Mouse (Mus musculus) Patski (cell line): ENCODE measurements around the gene G430095P16Rik. TPM values are rescaled to one million over a fixed set of nuclear protein-coding genes. Genes with fewer than 3 reads are reported as not detected.

ENCODE experiments used
- ATAC-seq: fragments of 100-300 bp; one replicate; pipeline ENCODE4 v1.8.0; 2021
- CTCF ChIA-PET: fragments of 350-600 bp; sonication (Branson Sonifier 250); formaldehyde crosslinking; loops from one replicate; lab custom pipeline; 2022; ENCODE audit warnings: inconsistent platforms; lab: Charles Lee
- POLR2A ChIA-PET: fragments of 350-600 bp; sonication (Branson Sonifier 250); formaldehyde crosslinking; loops from one replicate; lab custom pipeline; 2022; ENCODE audit warnings: antibody characterized with exemption, inconsistent platforms; lab: Charles Lee
- DNase-seq: peaks from one replicate; pipeline ENCODE4 v3.0.0-alpha.2; 2011; ENCODE audit warnings: low read depth, low spot score
- H3K27me3 ChIP-seq: fragments of 371-371 bp; one replicate; pipeline ENCODE4 v1.5.1; 2021
- CTCF ChIP-seq: fragments of 100-300 bp; IDR thresholded peaks from one replicate; pipeline ENCODE4 v1.5.1; 2021
- in situ Hi-C: fragments of 300-500 bp; cut with MboI; formaldehyde crosslinking; loops from 3 replicates; pipeline ENCODE4 v1.11.1; 2018; ENCODE audit warnings: low pct_unique_long_range_greater_than_20kb, mixed read lengths
- polyA plus RNA-seq: library from polyadenylated mRNA; unstranded; gene quantifications from one replicate; pipeline ENCODE4 v1.2.3, GENCODE M21; 2021

The G430095P16Rik gene
- polyA plus RNA-seq: 1.4 TPM

DNA sequence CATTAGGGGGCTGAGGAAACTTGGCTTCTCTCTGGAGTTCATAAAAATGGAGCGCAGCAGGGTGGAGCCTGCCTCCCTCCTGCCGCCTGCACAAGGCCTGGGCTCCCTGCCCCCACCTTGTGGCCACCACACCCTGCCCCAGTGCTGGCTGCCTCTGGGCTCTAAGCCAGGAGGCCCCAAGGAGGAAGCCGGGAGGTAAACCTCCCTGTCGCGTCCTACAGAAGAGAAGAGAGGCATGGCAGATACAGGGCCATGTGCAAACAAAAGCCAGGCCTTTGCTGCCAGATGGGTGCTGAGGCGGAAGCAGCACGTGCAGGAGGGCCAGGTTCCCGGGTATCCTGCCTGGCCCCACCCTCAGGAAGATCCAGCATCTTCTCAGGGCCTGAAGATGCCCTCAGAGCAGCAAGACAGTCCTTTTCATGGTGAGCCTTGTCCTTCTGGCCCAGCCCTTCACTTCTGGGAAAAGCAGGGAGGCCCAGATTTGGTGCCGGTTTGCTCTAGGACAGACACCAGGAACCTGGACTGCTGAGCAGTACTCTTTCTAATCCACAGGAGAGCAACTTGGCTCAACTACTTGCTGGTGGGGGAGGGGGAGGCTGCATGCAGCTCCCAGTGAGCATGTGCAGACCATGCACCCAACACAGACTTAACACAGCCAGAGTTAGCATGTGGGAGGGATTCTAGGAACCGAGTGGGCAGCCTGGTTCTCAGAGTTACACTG is at the start of gene G430095P16Rik:
TSS of gene G430095P16Rik (plus strand) at position 158 of the 721 bp plus-strand sequence.
- ChIA-PET CTCF (interaction anchor here (1.8 kb wide), 1 partner anchor 12 kb away, joined by 4 read pairs; no protein-coding TSS in a partner anchor), POLR2A (no interaction called here)
- DNase-seq (no peak), ATAC-seq (peak; percentile 37)
- TF ChIP-seq CTCF: no peak
- H3K27me3 ChIP-seq: no peaks in the 10 kb centered on the region
- in situ Hi-C loops: no loop called here

GRCm38 (mm10) chr8:84677305-84677704 is 45.5 kb upstream of the G430095P16Rik start:
- no peak for DNase-seq
- CTCF ChIA-PET: no interaction called here
- H3K27me3 ChIP-seq: no peaks in the 10 kb centered on the region
- in situ Hi-C loops: no loop called here
- no peak for TF ChIP-seq CTCF
- POLR2A ChIA-PET: no interaction called here
- no peak for ATAC-seq

- in situ Hi-C loops: no loop called here
- TF ChIP-seq CTCF: no peak
- no peaks in the 10 kb centered on the region for H3K27me3 ChIP-seq
- DNase-seq: no peak
- ChIA-PET POLR2A (interaction anchor here (0.5 to 1.2 kb wide), 2 partner anchors 16 to 1067 kb away, joined by 3 read pairs; no protein-coding TSS in a partner anchor), CTCF (interaction anchor here (0.9 to 1.2 kb wide), 2 partner anchors 12 to 16 kb away, joined by 3 to 4 read pairs; no protein-coding TSS in a partner anchor)
- no peak for ATAC-seq
Observed at GRCm38 (mm10) chr8:84681476-84681875, 41.3 kb upstream of the G430095P16Rik start.

DNA sequence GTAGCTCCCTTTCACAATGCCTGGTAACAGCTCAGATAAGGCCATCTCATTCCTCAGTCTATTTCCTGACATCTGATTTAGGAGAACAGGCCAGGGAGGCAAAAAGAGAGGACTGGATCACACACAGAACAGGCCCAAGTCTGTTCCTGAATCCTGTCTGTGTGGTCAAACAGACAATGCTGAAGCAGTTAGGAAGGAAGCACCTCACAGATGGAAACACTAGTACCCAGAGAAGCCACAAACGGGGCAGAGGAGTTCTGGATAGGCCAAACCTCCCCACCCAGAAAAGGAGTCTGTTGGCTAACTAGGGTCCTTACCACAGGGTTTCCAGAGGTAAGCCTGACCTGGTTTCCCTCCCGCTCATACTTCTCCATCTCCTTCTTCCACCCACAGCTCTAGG is 40.5 kb upstream of the G430095P16Rik start:
- H3K27me3 ChIP-seq: no peaks in the 10 kb centered on the region
- ATAC-seq (no peak), DNase-seq (no peak)
- no peak for TF ChIP-seq CTCF
- CTCF ChIA-PET: interaction anchor here (0.9 to 1.2 kb wide), 2 partner anchors 13 to 16 kb away, joined by 3 to 4 read pairs; no protein-coding TSS in a partner anchor
- POLR2A ChIA-PET: interaction anchor here (0.5 to 1.2 kb wide), 2 partner anchors 17 to 1068 kb away, joined by 3 read pairs; no protein-coding TSS in a partner anchor
- in situ Hi-C loops: no loop called here

- no peak for TF ChIP-seq CTCF
- POLR2A ChIA-PET: interaction anchor here (0.9 to 1.7 kb wide), 2 partner anchors 23 to 129 kb away, joined by 3 to 5 read pairs; partner anchors contain the start of gene Ier2
- in situ Hi-C loops: no loop called here
- CTCF ChIA-PET: interaction anchor here (1.0 kb wide), 1 partner anchor 19 kb away, joined by 3 read pairs; no protein-coding TSS in a partner anchor
- DNase-seq (no peak), ATAC-seq (no peak)
- no peaks in the 10 kb centered on the region for H3K27me3 ChIP-seq
Observed at GRCm38 (mm10) chr8:84684537-84684936, 38.3 kb upstream of the G430095P16Rik start.

GRCm38 (mm10) chr8:84686191-84687002 is 36.4 kb upstream of the G430095P16Rik start, which contains the start of gene Trmt1:
Gene Trmt1, plus strand, starts transcription at chr8:84686307.
- DNase-seq (no peak), ATAC-seq (no peak)
- no peak for TF ChIP-seq CTCF
- ChIA-PET CTCF (no interaction called here), POLR2A (interaction anchor here (0.5 to 1.1 kb wide), 3 partner anchors 18 to 62 kb away, joined by 3 to 5 read pairs (median 3); no protein-coding TSS in a partner anchor)
- H3K27me3 ChIP-seq: no peaks in the 10 kb centered on the region
- in situ Hi-C loops: no loop called here

- DNase-seq (no peak), ATAC-seq (peak; percentile 22)
- TF ChIP-seq CTCF: no peak
- CTCF ChIA-PET: no interaction called here
- POLR2A ChIA-PET: interaction anchor here (0.8 to 1.3 kb wide), 3 partner anchors 19 to 27 kb away, joined by 3 to 5 read pairs (median 3); no protein-coding TSS in a partner anchor
- in situ Hi-C loops: no loop called here
- no peaks in the 10 kb centered on the region for H3K27me3 ChIP-seq
Observed at GRCm38 (mm10) chr8:84687003-84687704, 35.7 kb upstream of the G430095P16Rik start.

DNA sequence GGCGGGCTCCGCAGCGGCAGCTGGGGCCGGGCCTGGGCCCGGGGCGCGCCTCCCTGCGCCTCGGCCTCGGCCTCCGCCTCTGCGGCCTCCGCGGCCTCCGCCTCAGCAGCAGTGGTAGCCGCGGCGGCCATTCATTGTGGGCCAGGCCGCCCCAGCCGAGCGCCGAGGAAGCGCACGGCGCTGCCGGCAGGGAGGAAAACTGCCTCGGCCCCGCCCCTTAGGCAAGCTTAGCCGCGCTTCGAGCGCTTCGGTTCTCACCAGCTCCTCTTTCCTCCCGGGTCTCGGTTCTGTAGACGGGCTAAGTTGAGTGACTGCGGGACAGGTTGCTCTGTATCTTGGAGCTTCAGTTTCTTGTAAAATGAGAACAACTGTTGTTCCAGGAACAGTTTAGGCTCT is 35.1 kb upstream of the G430095P16Rik start, which contains the start of gene Nacc1:
TSS of gene Nacc1 (minus strand) at position 158 of the 396 bp plus-strand sequence.
- ChIA-PET CTCF (no interaction called here), POLR2A (interaction anchor here (0.6 to 1.3 kb wide), 3 partner anchors 19 to 144 kb away, joined by 3 read pairs; partner anchors contain the start of gene Gadd45gip1)
- DNase-seq (no peak), ATAC-seq (peak; percentile 58)
- in situ Hi-C loops: no loop called here
- no peaks in the 10 kb centered on the region for H3K27me3 ChIP-seq
- no peak for TF ChIP-seq CTCF

DNA sequence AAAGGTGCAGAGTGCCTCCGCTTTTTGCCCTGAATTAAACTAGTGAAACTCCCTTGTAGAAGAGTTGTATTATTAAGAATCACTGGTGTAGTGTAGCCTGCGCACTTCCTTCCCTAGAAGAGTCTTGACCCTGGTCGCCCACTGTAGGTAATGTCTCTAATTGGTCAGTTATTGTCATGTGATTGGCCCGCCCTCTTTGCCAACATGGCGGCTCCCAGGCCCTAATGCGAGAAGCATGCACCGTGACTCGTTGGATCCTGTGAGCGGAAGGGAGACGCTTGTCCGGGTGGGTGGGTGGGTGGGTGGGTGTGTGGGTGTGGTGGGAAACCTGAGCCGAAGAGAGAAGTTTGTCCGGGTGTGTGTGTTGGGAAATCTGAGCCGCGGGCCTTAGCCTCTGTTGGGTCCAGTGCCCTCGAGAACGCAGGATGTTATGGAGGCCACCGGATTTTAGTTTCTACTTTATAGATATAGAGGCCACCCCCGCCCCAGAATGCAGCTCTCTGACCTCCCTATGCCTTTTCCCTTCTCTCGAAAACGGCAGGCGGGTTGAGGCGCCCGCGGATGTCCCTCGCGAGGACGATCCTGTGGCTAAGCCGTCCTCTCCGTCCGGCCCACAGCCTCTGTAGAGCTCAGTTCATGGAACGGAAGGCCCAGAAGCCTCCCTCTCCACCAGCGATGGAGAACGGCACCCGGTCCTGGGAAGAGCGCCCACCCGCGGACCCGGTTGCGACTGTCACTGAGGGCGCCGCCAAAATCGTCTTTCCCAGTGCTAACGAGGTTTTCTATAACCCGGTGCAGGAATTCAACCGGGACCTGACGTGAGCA is 33.5 kb upstream of the G430095P16Rik start:
- DNase-seq (no peak), ATAC-seq (no peak)
- TF ChIP-seq CTCF: peak; percentile 58
- in situ Hi-C loops: no loop called here
- POLR2A ChIA-PET: interaction anchor here (0.6 to 1.3 kb wide), 4 partner anchors 18 to 348 kb away, joined by 3 read pairs; partner anchors contain the start of gene Tnpo2
- no peaks in the 10 kb centered on the region for H3K27me3 ChIP-seq
- CTCF ChIA-PET: interaction anchor here (0.9 to 1.5 kb wide), 2 partner anchors 10 to 19 kb away, joined by 3 to 4 read pairs; no protein-coding TSS in a partner anchor
